Mouse (Mus musculus) cerebellum, postnatal 14 days (tissue): Measurements from ENCODE around the gene Pus10.
A peak's percentile ranks its signal among the peaks of the same experiment; 100 is the strongest.
"Not testable (repeated sequence)": the region's sequence is repeated elsewhere in the genome, so short reads cannot be mapped to it uniquely, and the experiment has no call there.

Experiments
- DNase-seq, 2 experiments: peaks; one replicate each; pipeline ENCODE4 v3.0.0; 2021; ENCODE audit warnings: mixed read lengths in 2 of 2

The Pus10 gene

GRCm38 (mm10) chr11:23698526-23698925, 33.1 kb downstream of the Pus10 start:
- DNase-seq: no peak

- DNase-seq: no peak
These were observed 34.1 kb downstream of the Pus10 start for GRCm38 (mm10) chr11:23699414-23700095.

GRCm38 (mm10) chr11:23701831-23702230, 36.4 kb downstream of the Pus10 start:
- DNase-seq: no peak

DNA sequence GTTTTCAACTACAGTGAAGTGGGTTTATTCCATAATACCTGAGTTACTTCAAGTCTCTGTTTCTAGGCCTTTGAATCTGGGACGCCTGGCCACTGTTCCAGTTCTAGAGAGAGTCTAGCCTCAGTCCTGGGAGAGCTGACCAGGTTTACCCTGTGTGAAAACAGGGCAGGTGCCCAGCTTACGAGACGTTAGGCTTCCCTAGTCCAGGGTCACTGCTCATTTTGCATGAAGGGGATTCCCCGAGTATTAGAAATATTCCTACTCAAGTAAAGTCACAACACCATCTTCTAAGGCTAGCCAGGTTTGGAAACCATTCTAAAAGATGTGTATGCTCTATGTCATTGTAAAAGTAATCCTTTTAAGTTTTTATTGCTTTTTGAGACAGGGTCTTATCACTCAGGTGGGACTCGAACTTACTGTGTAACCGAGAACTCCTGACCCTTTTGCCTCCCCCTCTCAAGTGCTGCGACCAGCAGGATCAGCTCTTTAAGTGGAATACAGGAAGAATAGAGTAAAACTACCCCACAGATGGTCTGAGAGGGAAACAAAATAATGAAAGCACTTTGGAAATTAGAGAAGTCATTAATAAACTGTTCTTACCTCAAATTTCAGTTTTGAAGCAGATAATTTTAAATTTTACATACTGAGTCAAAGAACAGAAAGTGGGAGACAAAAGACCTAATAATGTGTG, 39.3 kb downstream of the Pus10 start:
- DNase-seq: no peak

- no peak for DNase-seq
These were observed 46.8 kb downstream of the Pus10 start for GRCm38 (mm10) chr11:23712299-23712698.

GRCm38 (mm10) chr11:23718856-23719255, 53.4 kb downstream of the Pus10 start:
- DNase-seq: no peak

- DNase-seq: no peak
These were observed 54.4 kb downstream of the Pus10 start for GRCm38 (mm10) chr11:23719825-23720224.

DNA sequence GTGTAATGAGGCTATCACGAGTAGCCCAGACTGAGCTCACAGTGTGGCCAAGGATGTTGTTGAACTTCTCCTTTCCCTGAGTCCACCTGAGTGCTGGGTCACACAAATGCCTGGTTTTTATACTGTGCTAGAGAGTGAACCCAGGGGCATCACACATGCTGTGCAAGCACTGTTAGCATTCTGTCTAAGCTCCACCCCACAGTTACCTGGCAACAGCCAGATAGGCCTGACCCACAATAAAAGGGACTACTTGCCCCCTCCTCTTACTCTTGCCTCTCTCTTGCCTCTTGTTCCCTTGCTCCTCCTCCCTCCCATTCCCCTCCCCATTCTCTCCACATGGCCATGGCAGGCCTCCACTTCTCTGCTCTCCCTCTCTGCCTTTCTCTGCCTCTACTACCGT, 56.9 kb downstream of the Pus10 start:
- DNase-seq: no peak

GRCm38 (mm10) chr11:23725850-23726249, 60.4 kb downstream of the Pus10 start:
- DNase-seq: no peak

DNA sequence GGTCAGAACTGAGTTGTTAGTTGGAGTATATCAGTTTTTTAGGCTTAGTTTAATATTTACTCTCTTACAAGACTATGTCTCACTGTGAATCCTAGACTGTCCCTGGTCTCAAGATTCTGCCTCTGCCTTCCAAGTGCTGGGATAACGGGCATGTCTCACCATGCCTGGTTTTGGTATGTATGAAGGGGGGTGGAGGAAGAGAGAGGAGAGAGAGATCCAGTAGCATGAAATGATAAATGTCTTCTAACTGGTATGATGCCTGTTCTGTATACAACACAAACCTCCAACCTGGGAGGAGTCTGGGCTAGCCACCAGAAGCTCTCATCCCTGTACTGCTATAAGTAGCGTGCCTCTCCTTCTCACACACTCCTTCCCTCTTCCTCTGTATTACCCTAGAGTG, 61.0 kb downstream of the Pus10 start:
- DNase-seq: no peak

DNA sequence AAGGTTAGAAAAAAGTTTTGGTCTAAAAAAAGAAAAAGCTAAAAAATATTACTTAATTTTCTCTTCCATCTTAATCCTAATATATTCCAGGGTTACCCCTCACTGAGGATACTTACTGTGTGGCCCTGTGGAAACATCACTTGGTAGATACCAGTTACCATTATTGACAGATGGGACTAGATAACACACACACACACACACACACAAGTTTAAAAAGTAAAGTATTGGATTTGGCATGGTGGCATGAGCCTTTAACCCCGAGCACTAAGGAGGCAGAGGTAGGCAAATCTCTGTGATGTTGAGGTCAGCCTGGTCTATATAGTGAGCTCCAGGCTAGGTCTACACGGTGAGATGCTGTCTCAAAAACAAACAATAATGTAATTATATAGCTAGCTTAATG, 62.7 kb downstream of the Pus10 start:
- DNase-seq: no peak

DNA sequence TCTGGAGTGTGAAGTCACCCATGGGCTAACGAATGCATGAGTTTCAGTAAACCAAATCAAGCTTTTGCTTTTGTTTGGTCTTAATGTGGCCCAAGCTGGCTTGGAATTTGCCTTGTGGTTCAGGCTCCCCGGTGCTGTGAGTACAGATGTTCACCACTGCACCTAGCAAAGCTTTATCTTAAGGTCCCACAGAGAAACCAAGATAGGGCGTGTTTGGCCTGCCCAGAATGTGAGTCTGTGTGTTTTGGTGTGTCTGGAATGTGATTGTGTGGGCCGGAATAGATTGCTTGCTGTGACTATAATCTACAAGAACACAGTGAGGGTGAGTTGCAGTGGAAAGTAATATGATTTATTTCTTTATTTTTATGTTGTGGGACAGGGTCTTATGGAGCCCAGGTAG, 64.6 kb downstream of the Pus10 start:
- no peak for DNase-seq

GRCm38 (mm10) chr11:23732840-23733239, 67.4 kb downstream of the Pus10 start:
- no peak for DNase-seq

GRCm38 (mm10) chr11:23734749-23735286, 69.3 kb downstream of the Pus10 start:
- DNase-seq: no peak

- peak; percentile 42 to 67 for DNase-seq
These were observed 70.5 kb downstream of the Pus10 start for GRCm38 (mm10) chr11:23735820-23736470.

DNA sequence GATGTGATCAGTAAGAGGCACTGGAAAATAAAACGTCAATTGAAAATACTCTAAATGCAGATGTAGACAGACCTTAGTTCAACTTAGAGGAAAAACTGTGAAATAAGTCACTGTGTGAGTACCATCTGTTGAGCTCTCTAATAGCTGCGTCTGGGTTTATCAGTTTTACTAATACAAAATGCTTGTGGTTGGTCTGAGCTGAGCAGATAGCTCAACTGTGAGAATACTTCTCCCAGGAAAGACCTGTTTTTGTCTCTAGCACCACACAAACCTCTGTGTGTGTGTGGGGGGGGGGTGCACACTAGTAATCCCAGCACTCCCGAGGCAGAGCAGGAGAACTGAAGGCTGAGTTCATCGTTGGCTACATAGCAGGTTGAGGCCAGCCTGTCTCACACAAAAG, 75.4 kb downstream of the Pus10 start:
- DNase-seq: no peak

- DNase-seq: no peak
These were observed 75.9 kb downstream of the Pus10 start for GRCm38 (mm10) chr11:23741386-23741785.

GRCm38 (mm10) chr11:23744352-23744751, 78.9 kb downstream of the Pus10 start:
- no peak for DNase-seq

DNA sequence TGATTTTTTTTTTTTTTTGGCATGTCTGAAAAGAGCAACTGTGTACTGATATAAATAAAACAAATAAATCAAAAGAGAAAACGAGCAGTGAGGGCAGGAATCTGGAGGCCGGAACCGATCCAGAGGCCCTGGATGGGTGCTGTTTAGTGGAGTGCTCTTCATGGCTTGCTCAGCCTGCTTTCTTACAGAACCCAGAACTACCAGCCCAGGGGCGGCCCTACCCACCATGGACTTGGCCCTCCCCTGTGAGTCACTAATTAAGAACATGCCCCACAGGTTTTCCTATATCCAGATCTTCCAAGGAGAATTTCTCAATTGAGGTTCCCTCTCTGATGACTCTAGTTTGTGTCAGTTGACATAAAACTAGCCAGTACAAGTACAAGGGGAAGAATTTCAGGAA, 80.6 kb downstream of the Pus10 start:
- DNase-seq: no peak

DNA sequence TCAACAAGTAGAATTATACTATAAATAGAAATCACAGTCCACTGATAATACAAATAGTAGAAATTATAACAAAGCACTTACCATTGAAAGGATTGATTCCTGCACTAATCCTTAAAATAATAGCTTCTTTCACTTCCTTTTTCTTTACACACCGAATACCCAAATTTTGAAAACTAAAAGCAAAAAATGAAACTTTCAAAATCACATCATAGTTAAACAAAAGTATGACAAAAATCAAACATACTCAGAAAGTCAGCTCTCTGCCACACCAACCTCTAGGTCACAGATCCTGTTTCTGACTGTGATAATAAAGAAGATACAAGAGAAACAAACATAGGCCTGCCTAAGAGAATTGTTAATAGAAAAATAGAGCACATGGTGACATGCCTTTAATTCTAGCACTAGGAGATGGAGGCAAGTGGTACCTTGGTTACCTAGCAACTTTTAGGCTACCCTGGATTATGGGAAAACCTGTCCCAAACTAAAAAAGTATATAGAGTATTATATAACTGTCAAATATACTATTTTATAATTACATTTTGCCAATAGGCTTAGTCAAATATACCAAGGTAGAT, 87.7 kb downstream of the Pus10 start:
- DNase-seq: no peak

DNA sequence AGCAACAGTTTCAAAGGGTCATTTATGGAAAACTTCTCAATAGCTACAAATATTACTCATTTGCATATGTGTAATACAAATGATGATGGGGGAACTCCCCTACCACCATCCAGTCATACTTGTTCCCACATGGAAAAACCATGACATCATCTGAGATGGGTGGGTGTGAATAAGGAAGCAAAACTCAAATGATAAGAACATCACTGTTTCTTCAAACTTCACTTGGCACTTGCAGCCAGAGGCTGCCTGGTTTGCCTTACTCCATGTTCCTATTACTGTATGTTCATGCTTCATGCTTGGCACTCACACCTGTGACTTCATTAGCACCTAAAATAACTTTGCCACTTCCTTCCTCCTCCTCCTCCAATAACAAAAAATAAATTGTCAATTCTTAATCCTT, 88.9 kb downstream of the Pus10 start:
- no peak for DNase-seq

- no peak for DNase-seq
These were observed 92.7 kb downstream of the Pus10 start for GRCm38 (mm10) chr11:23758218-23758617.

DNA sequence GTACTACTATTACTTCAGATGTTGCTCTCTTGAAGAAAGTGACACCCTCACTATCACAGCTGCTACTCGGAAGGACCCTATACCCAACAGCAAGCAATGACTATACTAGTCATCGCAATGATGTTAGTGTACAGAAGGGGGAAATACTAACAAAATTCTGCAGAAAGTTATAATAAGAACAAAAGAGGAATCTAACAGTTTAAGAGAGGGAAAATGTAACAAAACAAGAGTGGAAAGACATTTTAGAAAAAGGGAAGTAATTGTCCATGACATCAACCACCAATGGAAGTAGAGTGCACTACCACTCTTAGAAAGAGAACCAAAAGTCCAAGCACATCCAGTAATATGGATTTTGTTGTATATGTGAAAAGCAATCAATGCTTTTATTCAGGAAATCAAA, 97.2 kb downstream of the Pus10 start:
- DNase-seq: no peak

DNA sequence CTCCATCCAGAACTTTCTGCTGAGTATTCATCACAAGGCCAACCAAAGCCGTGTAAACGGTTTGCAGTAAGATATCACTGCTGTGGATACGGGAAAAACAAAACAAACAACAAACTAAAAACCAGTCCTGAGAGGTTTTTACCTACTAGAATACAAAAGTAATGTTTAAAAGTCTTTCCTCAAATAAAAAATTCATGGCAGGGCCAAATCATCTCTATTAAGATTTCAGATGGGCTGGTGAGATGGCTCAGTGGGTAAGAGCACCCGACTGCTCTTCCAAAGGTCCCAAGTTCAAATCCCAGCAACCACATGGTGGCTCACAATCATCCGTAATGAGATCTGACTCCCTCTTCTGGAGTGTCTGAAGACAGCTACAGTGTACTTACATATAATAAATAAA, 101.9 kb downstream of the Pus10 start:
- DNase-seq: not testable (repeated sequence)
